Comparison of ENCODE assay signal across 8 mouse cellular contexts in genomic region chr6:119396309-119396634, GRCm38 (mm10). TPM values are rescaled to one million over a fixed set of nuclear protein-coding genes. Genes with fewer than 3 reads are reported as not detected.
DNase-seq lines count a peak whose midpoint lies in the region; ATAC-seq and TF ChIP-seq lines count a peak whose summit lies in the region.

No protein-coding gene starts in this region.

- peak; percentile 72 for DNase-seq in ovary, postnatal 36 days (ENCODE audit: low spot score)
- DNase-seq in ovary, postnatal 14 days (ENCODE audit: low spot score), result no peak
- DNase-seq in fibroblast of lung, adult 2 months (ENCODE audit: low read depth), result peak; percentile 76
- DNase-seq in lung, postnatal 36 days, result peak; percentile 92
- peak; percentile 60 for DNase-seq in testis, postnatal 14 days (ENCODE audit: low spot score)
- no peak for DNase-seq in cerebellum, postnatal 36 days

- H3K4me1 ChIP-seq in intestine, postnatal 0 days (replicated peaks; ENCODE audit: control insufficient read depth, insufficient read depth, low read length), result no peaks in the 10 kb centered on the region
- no peaks in the 10 kb centered on the region for H3K4me1 ChIP-seq in forebrain, embryonic 13.5 days

- no peak for TF ChIP-seq CTCF in intestine, postnatal 0 days (IDR thresholded peaks at IDR 0.05; ENCODE audit: low read depth)

- no peaks in the 10 kb centered on the region for H3K27me3 ChIP-seq in intestine, postnatal 0 days (replicated peaks; ENCODE audit: control insufficient read depth, insufficient read depth, low read length)
- no peaks in the 10 kb centered on the region for H3K27me3 ChIP-seq in forebrain, embryonic 13.5 days

- H3K9ac ChIP-seq in intestine, postnatal 0 days (ENCODE audit: low read depth, low read length), result no peak overlapping the region
- H3K9ac ChIP-seq in forebrain, embryonic 13.5 days, result no peak overlapping the region

- H3K27ac ChIP-seq in intestine, postnatal 0 days (ENCODE audit: low read depth, low read length), result peak overlapping the region; percentile 74
- no peak overlapping the region for H3K27ac ChIP-seq in forebrain, embryonic 13.5 days

- no peak overlapping the region for H3K4me3 ChIP-seq in intestine, postnatal 0 days (ENCODE audit: low read depth, low read length)
- no peak overlapping the region for H3K4me3 ChIP-seq in forebrain, embryonic 13.5 days

- ATAC-seq in intestine, postnatal 0 days, result peak; percentile 70
- ATAC-seq in forebrain, embryonic 13.5 days, result no peak

- WGBS in intestine, postnatal 0 days, result 29% methylated on average over 5 of the region's 5 CpGs
- WGBS in forebrain, embryonic 13.5 days, result 90% methylated on average over 5 of the region's 5 CpGs

- 0 out of 2 replicates have a peak, but pooled peaks cover 10% of the 10 kb centered on the region for H3K36me3 ChIP-seq in intestine, postnatal 0 days (ENCODE audit: control insufficient read depth, insufficient read depth)
- no peaks in the 10 kb centered on the region for H3K36me3 ChIP-seq in forebrain, embryonic 13.5 days (ENCODE audit: poor library complexity, severe bottlenecking)

- no peak overlapping the region for H3K4me2 ChIP-seq in intestine, postnatal 0 days (replicated peaks; ENCODE audit: low read depth)
- no peak overlapping the region for H3K4me2 ChIP-seq in forebrain, embryonic 13.5 days

- H3K9me3 ChIP-seq in intestine, postnatal 0 days (ENCODE audit: control insufficient read depth), result no peaks in the 10 kb centered on the region
- no peaks in the 10 kb centered on the region for H3K9me3 ChIP-seq in forebrain, embryonic 13.5 days (replicated peaks)

RNA-seq across cellular contexts. Expression of gene Adipor2, which starts 21.2 kb away (rescaled TPM):
- polyA plus RNA-seq in intestine, postnatal 0 days (2015; fragmentation: Nextera tagmentation; extraction: Ambion mirVana), result 106 and 124 TPM in 2 replicates
- 38.3 and 43.1 TPM in 2 replicates for polyA plus RNA-seq in forebrain, embryonic 13.5 days (2015; fragmentation: Nextera tagmentation; extraction: Ambion mirVana)

Comparison
In these comparisons a context has a peak if more than half of its experiments do, and no peak if none do; other contexts are left out.
1. DNase-seq: peak in ovary, postnatal 36 days (single experiment), fibroblast of lung, adult 2 months (single experiment), lung, postnatal 36 days (single experiment) and testis, postnatal 14 days (single experiment); none in ovary, postnatal 14 days (single experiment) and cerebellum, postnatal 36 days (0 of 2).